Mouse (Mus musculus) splenic B cell, adult 2 months (primary cell): ENCODE data around the gene Psma7.

Experiments used
- DNase-seq: peaks from one replicate; pipeline ENCODE4 v3.0.0-alpha.2; 2011; ENCODE audit warnings: low read depth, low spot score
- H3K27me3 ChIP-seq: 2 replicates; pipeline ENCODE4 v1.6.1; 2012; ENCODE audit warnings: mild to moderate bottlenecking, low read length, moderate library complexity, mixed read lengths; ENCODE audit not compliant: control insufficient read depth, poor library complexity, insufficient read depth, severe bottlenecking
- H3K36me3 ChIP-seq: 2 replicates; pipeline ENCODE4 v1.6.1; 2012; ENCODE audit warnings: mild to moderate bottlenecking, low read length, moderate library complexity, mixed read lengths; ENCODE audit not compliant: control insufficient read depth, poor library complexity, insufficient read depth, severe bottlenecking

Gene Psma7

DNA sequence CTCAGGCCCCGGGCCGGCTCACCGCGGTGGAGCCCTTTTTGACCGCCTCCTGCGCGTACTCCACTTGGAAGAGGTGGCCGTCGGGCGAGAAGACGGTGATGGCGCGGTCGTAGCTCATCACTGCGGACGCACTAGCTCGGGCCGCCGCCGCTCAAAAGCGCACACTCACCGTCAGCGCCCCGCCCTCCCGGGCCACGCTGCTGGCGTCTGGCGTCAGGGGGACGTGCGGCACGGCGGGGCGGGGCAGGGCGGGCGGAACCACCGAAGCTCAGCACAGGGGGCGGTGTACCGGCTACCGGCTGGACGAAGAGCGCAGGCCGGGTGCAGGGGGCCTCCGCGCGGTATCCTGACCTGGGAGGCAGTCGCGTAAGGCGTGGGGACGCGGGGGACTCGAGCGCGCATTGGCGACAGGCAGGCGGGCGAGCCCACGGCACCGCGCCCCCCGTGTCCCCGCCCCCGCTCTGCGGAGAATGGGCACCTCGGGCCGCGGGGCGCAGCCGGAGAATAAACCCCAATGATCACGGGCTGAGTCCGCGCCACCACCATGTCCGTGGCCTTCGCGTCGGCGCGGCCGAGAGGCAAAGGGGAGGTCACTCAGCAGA is at the start of gene Psma7, which contains the start of gene Ss18l1:
Gene Psma7, minus strand, starts transcription at position 178 of the 602 bp plus-strand sequence.
Gene Ss18l1, plus strand, starts transcription at position 254 of the 602 bp plus-strand sequence.
- DNase-seq, result peak; percentile 91
- Histone ChIP-seq H3K27me3 (no peaks in the 10 kb centered on the region), H3K36me3 (no peaks in the 10 kb centered on the region)

DNA sequence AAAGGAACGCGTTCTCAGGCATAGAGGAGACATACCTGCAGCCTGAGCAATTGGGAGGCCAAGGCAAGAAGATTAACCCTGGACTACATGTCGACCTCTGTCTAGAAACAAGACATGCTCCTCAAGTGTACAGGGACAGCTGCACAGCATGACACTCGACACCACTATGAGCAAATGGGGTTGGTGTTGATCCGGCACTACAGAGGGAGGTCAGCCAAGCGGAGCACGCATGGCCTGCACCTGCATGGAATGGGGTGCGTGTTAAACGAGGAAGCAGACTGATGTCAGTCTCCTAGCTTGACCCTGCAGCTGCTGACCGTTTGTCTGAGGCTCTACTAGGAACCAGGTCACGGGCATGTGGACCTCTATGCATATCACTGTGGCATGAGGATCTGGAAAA is 48.1 kb upstream of the Psma7 start:
- Histone ChIP-seq H3K27me3 (no peaks in the 10 kb centered on the region), H3K36me3 (no peaks in the 10 kb centered on the region)
- no peak for DNase-seq

DNA sequence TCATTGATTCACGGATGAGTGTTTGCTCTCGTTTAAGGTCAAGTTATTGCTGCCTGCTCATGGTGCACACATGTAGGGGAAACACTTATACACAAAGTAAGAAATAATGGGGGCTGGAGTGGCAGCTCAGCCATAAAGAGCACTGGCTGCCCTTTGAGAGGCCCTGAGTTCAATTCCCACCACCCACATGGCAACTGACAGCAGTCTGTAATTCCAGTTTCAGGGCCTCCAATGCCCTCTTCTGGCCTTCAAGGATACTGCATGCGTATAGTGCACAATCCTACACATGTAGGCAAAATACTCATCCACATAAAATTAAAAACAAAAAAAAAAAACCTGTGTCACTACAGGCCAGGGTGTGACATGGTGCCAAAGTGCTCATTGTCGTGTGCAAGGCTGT is 45.2 kb upstream of the Psma7 start:
- H3K27me3 ChIP-seq, result no peaks in the 10 kb centered on the region
- no peaks in the 10 kb centered on the region for H3K36me3 ChIP-seq
- DNase-seq, result no peak

DNA sequence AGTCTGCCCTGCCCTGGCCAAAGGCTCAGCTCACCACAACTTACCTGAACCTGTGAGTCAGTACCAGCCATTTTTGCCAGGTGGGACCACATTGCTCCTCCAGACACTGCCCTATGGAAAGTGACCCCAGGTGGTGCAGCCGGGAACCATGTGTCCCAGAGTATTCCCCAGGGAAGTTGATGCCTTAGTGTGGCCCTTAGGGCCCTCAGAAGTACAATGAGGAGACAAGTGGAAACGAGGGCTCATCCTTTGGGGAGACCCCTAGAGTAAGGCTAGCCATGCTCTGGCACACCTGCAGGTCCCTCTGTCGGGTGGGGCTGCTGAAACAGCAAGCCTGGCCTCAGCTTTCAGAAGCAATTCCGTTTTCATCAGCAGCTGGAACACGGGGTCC is 44.4 kb upstream of the Psma7 start:
- Histone ChIP-seq H3K27me3 (no peaks in the 10 kb centered on the region), H3K36me3 (no peaks in the 10 kb centered on the region)
- DNase-seq, result no peak

DNA sequence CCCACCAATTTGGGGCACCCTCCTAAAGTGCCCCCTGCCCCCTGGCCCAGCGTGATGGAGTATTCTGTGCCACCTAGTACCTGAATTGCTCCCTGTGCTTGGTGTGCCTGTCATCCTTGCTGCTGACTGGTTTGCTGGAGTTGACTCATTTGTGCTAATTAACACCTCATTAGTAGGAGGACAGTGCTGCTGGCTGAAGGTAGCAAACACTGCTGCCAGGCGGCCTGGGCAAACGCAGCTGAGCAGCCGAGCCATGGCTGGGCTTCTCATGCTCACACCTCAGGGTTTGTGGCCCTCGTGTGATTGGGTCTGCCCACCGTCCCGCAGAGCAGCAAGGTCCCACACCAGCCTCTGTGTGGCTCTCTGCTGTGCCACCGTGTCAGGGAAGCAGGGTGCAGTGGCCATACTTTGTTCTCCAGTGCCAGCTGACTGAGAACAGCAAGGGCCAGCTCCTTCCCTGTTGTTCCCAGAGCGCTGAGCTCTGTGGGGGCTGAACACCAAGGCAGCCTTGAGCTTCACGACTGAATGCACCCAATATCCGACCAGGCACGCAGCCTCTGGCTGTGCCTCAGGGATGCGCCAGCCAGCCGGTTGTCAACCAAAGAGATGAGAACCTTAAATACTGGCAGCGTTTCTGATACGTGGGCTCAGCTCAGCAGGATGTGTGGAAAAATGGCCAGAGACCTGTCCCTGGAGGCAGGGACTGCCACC is 43.8 kb upstream of the Psma7 start:
- Histone ChIP-seq H3K36me3 (no peaks in the 10 kb centered on the region), H3K27me3 (no peaks in the 10 kb centered on the region)
- no peak for DNase-seq

DNA sequence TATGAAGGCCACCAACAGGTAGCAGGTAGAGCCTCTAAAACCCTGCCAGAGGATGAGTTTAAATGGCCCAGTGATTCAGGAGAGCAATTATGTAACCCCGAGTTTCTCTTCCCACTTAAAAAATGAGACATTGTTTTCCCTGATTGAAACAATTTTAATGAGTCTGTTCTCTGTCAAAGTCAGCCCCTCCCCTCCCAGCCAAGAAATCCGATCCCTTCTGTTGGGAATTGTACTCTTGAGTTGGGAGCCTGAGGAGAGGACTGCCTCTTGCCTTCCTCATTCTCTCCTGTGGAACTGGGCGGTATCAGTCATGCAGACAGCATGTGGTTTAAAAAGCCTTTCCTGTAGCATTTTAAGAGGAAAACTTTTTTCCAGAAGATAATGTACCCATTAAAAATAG is 42.3 kb upstream of the Psma7 start:
- DNase-seq, result no peak
- peaks cover 3% of the 10 kb centered on the region; the same call in 1 of the 2 replicates for H3K36me3 ChIP-seq
- no peaks in the 10 kb centered on the region for H3K27me3 ChIP-seq

DNA sequence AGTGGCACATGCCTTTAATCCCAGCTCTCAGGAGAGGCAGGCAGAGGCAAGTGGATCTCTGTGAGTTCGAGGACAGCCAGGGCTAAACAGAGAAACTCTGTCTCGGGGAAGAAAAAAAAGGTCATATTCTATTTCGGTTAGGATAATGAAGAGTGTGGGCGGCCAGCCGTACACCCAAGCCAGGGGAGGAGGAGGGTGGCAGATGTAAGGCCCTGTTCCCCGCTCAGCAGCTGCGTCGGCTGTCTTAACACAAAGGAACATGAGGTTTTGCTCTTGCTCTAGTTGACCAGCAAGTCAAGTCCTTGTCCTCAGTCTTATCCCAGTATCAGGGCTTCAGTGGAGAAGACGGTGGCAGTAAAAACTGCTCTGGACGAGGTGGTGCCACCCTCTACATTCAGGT is 40.8 kb upstream of the Psma7 start:
- no peak for DNase-seq
- peaks cover 3% of the 10 kb centered on the region; the same call in 1 of the 2 replicates for H3K36me3 ChIP-seq
- H3K27me3 ChIP-seq, result no peaks in the 10 kb centered on the region

DNA sequence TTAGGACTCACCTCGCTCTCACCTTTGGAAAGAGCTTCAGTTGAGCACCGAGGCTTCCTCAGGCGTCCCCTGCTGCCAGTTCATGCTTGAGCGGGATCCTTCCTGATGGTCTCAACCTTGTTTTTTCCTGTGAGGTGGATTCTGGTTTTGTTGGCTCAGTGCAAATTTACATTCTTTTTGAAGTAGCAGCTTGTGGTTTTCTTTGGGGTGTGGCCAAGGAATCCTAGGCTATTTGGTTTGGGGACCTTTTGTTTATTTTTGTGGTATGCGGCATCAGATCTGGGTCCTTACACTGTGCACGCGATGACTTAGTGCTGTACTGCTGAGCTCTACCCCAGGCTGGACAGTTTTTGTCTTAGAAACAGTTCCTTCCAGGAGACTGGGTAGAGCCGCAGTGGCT is 38.4 kb upstream of the Psma7 start:
- H3K36me3 ChIP-seq, result peaks cover 3% of the 10 kb centered on the region; the same call in 1 of the 2 replicates
- H3K27me3 ChIP-seq, result no peaks in the 10 kb centered on the region; the same call in 1 of the 2 replicates
- no peak for DNase-seq

DNA sequence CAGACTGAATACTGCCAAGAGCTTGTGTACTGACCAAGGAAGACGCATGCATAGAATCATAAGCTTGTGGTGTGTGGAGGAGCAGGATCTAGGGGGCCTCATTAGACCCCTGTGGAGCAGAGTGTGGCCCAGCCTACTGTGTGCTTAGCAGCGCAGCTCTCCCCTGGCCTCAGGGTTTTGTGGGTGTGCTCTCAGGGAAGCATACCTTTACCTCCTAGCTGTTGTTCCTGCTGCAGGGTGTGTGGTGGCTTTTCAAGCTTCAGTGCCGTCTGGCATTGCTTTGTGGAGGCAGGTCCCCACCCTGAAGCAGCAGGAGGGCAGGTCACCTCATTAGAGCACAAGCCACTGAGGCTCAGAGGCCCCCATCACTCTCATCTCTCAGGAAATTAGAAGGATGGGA is 35.4 kb upstream of the Psma7 start:
- Histone ChIP-seq H3K36me3 (peaks cover 4% of the 10 kb centered on the region; the same call in 1 of the 2 replicates), H3K27me3 (no peaks in the 10 kb centered on the region; the same call in 1 of the 2 replicates)
- no peak for DNase-seq

DNA sequence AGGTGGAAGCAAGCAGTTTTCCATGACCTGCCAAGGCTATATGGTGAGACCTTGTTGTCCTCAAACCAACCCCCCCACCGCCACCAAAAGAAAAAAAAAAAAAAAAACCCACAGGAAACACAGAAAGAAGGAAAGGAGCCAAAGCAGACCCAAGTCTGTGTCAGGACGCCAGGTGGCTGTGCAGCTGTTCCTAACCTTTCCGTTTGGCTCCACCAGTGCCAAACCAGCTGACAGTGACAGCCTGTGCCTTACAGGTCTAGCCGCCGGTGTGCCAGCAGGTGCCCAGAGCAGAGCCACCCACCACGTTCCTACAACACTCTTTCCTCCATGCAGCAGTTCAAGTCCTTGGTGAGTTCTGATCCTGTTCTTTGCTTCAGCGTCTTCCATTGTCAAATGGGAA is 30.7 kb upstream of the Psma7 start:
- Histone ChIP-seq H3K36me3 (0 out of 2 replicates have a peak, but pooled peaks cover 1% of the 10 kb centered on the region), H3K27me3 (no peaks in the 10 kb centered on the region; the same call in 1 of the 2 replicates)
- DNase-seq, result no peak

DNA sequence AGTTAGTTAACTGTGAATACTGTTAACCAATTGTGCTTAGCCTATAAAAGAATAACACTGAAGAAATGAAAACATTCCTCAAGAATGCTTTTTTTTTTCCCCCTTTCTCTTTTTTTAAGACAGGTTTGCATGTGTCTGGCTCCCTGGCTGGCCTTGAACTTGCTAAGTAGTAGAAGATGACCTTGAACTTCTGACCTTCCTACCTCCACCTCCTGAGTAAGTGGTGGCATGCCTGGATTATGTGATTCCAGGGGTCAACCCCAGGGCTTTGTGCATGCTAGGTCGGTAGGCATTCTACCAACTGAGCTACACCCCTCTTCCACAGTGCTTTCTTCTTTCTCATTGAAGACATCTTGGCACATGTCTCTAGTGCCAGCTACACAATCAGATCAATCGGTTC is 29.4 kb upstream of the Psma7 start:
- H3K36me3 ChIP-seq, result 0 out of 2 replicates have a peak, but pooled peaks cover 1% of the 10 kb centered on the region
- no peaks in the 10 kb centered on the region; the same call in 1 of the 2 replicates for H3K27me3 ChIP-seq
- DNase-seq, result no peak

DNA sequence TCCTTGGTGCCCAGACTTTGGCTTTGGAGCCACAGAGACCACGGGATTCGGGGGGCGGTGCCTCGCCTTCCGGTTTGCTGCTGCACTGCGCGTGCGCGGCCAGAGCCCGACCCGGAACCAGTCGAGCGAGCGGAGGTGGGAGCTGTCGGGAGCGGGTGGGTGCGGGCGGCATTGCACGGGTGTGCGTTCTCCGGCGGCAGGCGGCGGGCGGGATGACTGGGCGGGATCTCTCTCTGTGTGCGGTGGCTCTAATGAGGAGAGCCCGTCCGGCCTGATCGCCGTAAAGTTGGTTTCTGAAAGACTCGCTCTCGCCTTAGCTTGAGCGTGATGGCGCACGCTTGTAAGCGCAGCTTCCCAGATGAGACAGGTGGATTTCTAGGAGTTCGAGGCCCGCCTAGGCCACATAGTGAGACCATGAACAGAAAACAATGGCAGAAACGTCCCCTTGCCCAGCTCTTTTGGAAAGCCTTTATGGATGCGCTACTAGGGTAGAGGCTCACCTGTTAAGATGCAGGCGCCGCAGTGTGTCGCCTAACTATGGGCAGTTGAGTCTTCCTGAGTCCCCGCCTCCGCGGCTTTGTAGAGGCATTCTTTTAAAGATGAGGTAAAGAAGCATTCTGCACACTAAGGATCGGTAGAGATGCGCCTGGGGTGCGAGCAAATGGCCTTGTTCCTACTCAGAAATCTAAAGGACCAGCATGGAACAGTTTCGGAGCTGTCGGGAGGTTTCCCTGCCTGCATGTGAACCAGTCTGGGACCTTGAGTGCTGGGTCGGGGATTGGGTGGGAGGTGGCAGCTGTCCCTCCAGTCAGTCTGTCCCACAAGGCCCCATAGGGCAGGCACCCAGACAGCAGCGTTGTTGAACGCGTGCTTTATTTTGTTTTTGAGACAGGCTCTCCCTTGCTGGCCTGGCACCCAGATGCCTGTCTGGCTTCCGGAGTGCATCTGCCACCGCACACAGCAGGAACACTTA is 28.5 kb upstream of the Psma7 start, which contains the start of gene Mtg2:
Gene Mtg2, plus strand, starts transcription at position 108 of the 973 bp plus-strand sequence.
- Histone ChIP-seq H3K27me3 (no peaks in the 10 kb centered on the region), H3K36me3 (0 out of 2 replicates have a peak, but pooled peaks cover 1% of the 10 kb centered on the region)
- DNase-seq, result peak; percentile 92

DNA sequence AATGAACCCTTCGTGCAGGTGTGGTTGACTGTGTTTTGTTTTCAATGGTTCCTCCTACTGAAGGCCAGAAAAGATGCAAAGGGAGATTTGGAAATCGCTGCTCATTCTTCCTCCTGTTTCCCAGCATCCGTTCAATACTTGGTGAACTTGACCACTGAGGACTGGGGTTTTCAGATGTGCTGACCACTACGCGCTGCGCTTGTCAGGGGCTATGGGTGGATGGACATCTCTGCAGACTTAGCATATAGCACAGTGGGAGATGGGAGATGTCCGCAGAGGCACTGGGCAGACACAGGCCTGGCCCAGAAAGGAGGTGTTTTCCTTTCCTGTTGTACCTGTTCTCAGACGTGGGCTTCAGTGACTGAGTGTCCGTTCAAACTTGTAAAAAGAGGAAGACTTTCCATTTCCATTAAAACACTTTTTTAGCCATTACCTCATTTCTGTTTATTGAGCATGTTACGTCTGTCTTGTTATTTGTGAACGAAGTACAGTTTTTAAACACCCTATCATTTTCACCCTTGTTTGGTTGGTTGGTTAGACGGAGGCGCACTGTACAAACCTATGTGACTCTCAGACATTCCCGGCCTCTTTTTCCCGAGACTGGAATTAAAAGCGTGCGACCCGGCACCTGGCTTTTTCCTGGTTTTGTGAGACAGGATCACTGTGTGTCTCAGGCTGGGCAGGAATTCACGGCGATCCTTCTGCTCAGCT is 27.7 kb upstream of the Psma7 start:
- Histone ChIP-seq H3K27me3 (no peaks in the 10 kb centered on the region), H3K36me3 (0 out of 2 replicates have a peak, but pooled peaks cover 1% of the 10 kb centered on the region)
- DNase-seq, result no peak
